Mouse (Mus musculus) left cerebral cortex, adult 2 months (tissue): ENCODE data around the gene Tgfbi. TPM values are rescaled to one million over a fixed set of nuclear protein-coding genes. Genes with fewer than 3 reads are reported as not detected.

Experiments used
- DNase-seq, 2 experiments: peaks; one replicate each; pipeline ENCODE4 v3.0.0; 2021 to 2022; ENCODE audit warnings: low spot score in 2 of 2, mixed read lengths in 1 of 2; ENCODE audit errors: extremely low spot score in 1 of 2
- H3K27ac ChIP-seq: fragments of 200-600 bp; 2 replicates; pipeline ENCODE4 v1.8.1; 2022
- H3K4me3 ChIP-seq: fragments of 200-600 bp; 2 replicates; pipeline ENCODE4 v1.8.1; 2022
- CTCF ChIP-seq: fragments of 200-600 bp; IDR thresholded peaks from 2 replicates; pipeline ENCODE4 v1.8.1; 2022; ENCODE audit warnings: antibody characterized with exemption, mild to moderate bottlenecking, moderate library complexity
- intact Hi-C: fragments of 180-260 bp; cut with DNase I; formaldehyde crosslinking; loops from one replicate; pipeline ENCODE4 v1.15.1; 2025
- total RNA-seq, 2 experiments: library from RNA; stranded (reverse); gene quantifications; 2 replicates each; pipeline ENCODE4 v1.2.3; 2021

The Tgfbi gene
- total RNA-seq, 2 experiments from 2014 or later: 3.8 to 5.1 TPM

GRCm38 (mm10) chr13:56582720-56583119, 26.6 kb upstream of the Tgfbi start:
- no peak for DNase-seq
- Histone ChIP-seq H3K4me3 (no peak overlapping the region), H3K27ac (no peak overlapping the region; the same call in 1 of the 2 replicates)
- intact Hi-C loops: no loop called here
- TF ChIP-seq CTCF: no peak

- no peak for DNase-seq
- Histone ChIP-seq H3K4me3 (no peak overlapping the region), H3K27ac (no peak overlapping the region)
- TF ChIP-seq CTCF: no peak
- intact Hi-C loops: no loop called here
These were observed 23.3 kb upstream of the Tgfbi start for GRCm38 (mm10) chr13:56586046-56586445.

GRCm38 (mm10) chr13:56588454-56589117, 20.7 kb upstream of the Tgfbi start:
- no peak for TF ChIP-seq CTCF
- Histone ChIP-seq H3K27ac (no peak overlapping the region), H3K4me3 (no peak overlapping the region)
- no peak for DNase-seq
- intact Hi-C loops: no loop called here

- intact Hi-C loops: no loop called here
- no peak for TF ChIP-seq CTCF
- no peak overlapping the region for H3K27ac ChIP-seq
- DNase-seq: no peak
- H3K4me3 ChIP-seq: no peak overlapping the region
These were observed 19.1 kb upstream of the Tgfbi start for GRCm38 (mm10) chr13:56590202-56590601.

- DNase-seq: no peak
- Histone ChIP-seq H3K4me3 (no peak overlapping the region), H3K27ac (no peak overlapping the region)
- intact Hi-C loops: no loop called here
- no peak for TF ChIP-seq CTCF
These were observed 18.1 kb upstream of the Tgfbi start for GRCm38 (mm10) chr13:56591191-56591590.

GRCm38 (mm10) chr13:56591939-56592338, 17.4 kb upstream of the Tgfbi start:
- Histone ChIP-seq H3K4me3 (no peak overlapping the region), H3K27ac (no peak overlapping the region)
- no peak for DNase-seq
- intact Hi-C loops: no loop called here
- no peak for TF ChIP-seq CTCF

- Histone ChIP-seq H3K4me3 (no peak overlapping the region), H3K27ac (no peak overlapping the region)
- no peak for TF ChIP-seq CTCF
- DNase-seq: no peak
- intact Hi-C loops: no loop called here
These were observed 16.1 kb upstream of the Tgfbi start for GRCm38 (mm10) chr13:56593196-56593595.

GRCm38 (mm10) chr13:56593961-56594391, 15.3 kb upstream of the Tgfbi start:
- H3K27ac ChIP-seq: no peak overlapping the region
- H3K4me3 ChIP-seq: no peak overlapping the region
- peak in 1 of 2 experiments; percentile 23 for DNase-seq
- TF ChIP-seq CTCF: no peak
- intact Hi-C loops: no loop called here

GRCm38 (mm10) chr13:56595246-56595645, 14.1 kb upstream of the Tgfbi start:
- TF ChIP-seq CTCF: no peak
- no peak for DNase-seq
- Histone ChIP-seq H3K27ac (no peak overlapping the region), H3K4me3 (no peak overlapping the region)
- intact Hi-C loops: no loop called here

GRCm38 (mm10) chr13:56597296-56597695, 12.0 kb upstream of the Tgfbi start:
- intact Hi-C loops: no loop called here
- no peak overlapping the region for H3K4me3 ChIP-seq
- no peak overlapping the region for H3K27ac ChIP-seq
- DNase-seq: no peak
- no peak for TF ChIP-seq CTCF

- intact Hi-C loops: no loop called here
- no peak for DNase-seq
- no peak for TF ChIP-seq CTCF
- no peak overlapping the region for H3K27ac ChIP-seq
- no peak overlapping the region for H3K4me3 ChIP-seq
These were observed 11.3 kb upstream of the Tgfbi start for GRCm38 (mm10) chr13:56597831-56598612.

- intact Hi-C loops: no loop called here
- H3K4me3 ChIP-seq: no peak overlapping the region
- no peak for DNase-seq
- H3K27ac ChIP-seq: no peak overlapping the region
- no peak for TF ChIP-seq CTCF
These were observed 9.8 kb upstream of the Tgfbi start for GRCm38 (mm10) chr13:56599511-56599910.
